Mouse (Mus musculus) megakaryocyte, embryonic 14.5 days (primary cell): ENCODE measurements around the gene Kndc1. TPM values are rescaled to one million over a fixed set of nuclear protein-coding genes. Genes with fewer than 3 reads are reported as not detected.

Source experiments
- H3K27me3 ChIP-seq: replicated peaks from 2 replicates; pipeline ENCODE3; 2012; ENCODE audit warnings: inconsistent platforms
- H3K36me3 ChIP-seq: replicated peaks from 2 replicates; pipeline ENCODE3; 2012; ENCODE audit warnings: low read length, inconsistent platforms, mixed read lengths
- H3K4me1 ChIP-seq: 2 replicates; pipeline ENCODE4 v1.6.1; 2012; ENCODE audit warnings: inconsistent platforms
- H3K4me3 ChIP-seq: replicated peaks from 2 replicates; pipeline ENCODE3; 2012; ENCODE audit warnings: moderate library complexity, mild to moderate bottlenecking, inconsistent platforms
- H3K9me3 ChIP-seq: 2 replicates; pipeline ENCODE4 v1.6.1; 2012; ENCODE audit warnings: inconsistent platforms
- FLI1 ChIP-seq: IDR thresholded peaks from 2 replicates; pipeline ENCODE4 v1.6.1; 2012; ENCODE audit warnings: low read length, inconsistent platforms, mixed read lengths
- GATA1 ChIP-seq: IDR thresholded peaks from 3 replicates; pipeline ENCODE4 v1.6.1; 2012; ENCODE audit warnings: mixed read lengths, low read length, inconsistent platforms, borderline replicate concordance
- polyA plus RNA-seq: library from polyadenylated mRNA; stranded (reverse); fragments of >175 nt; gene quantifications from 2 replicates; pipeline ENCODE4 v1.2.3, GENCODE M21; 2012; ENCODE audit warnings: low replicate concordance; ENCODE audit not compliant: insufficient read depth

Kndc1 gene
- polyA plus RNA-seq, 1 experiment: not detected

DNA sequence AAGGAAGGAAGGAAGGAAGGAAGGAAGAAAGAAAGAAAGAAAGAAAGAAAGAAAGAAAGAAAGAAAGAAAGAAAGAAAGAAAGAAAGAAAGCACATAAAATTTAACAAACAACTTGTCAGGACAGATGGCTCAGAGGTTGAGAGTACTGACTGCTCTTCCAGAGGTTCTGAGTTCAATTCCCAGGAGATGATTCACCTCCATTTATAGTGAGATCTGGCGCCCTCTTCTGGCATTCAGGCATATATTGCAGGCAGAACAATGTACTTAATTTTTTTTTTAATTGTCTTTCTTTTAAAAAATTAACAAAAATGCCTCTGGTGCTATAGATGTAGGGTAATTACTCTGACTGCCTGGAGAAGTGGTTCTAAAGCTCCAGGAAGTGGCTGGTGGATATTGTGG lies 21.8 kb downstream of the Kndc1 start:
- TF ChIP-seq GATA1: no peak
- TF ChIP-seq FLI1: no peak
- peaks cover 89% of the 10 kb centered on the region for H3K27me3 ChIP-seq
- H3K36me3 ChIP-seq: no peaks in the 10 kb centered on the region
- peaks cover 14% of the 10 kb centered on the region for H3K4me1 ChIP-seq
- H3K9me3 ChIP-seq: no peaks in the 10 kb centered on the region
- H3K4me3 ChIP-seq: no peak overlapping the region

DNA sequence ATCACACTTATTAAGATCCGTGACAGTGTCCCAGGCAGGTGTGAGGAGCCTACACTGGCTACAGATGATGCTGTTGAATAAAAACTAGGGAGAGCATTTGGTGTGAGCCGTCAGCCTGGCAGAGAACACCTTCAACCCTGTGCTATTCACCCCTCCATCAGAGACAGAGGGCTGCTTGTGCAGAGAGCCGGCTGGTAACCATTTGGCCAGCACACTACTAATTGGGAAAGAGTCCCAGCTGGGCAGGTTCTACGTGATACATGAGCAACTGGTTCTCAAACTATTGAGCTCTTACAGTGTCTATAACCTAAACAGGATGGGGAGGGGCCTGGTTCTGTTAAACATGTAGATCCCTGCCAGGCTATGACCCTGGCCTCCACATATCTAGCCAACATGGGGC lies 23.8 kb downstream of the Kndc1 start:
- H3K4me3 ChIP-seq: no peak overlapping the region
- H3K9me3 ChIP-seq: no peaks in the 10 kb centered on the region
- no peak for TF ChIP-seq FLI1
- no peaks in the 10 kb centered on the region for H3K36me3 ChIP-seq
- peaks cover 19% of the 10 kb centered on the region for H3K4me1 ChIP-seq
- H3K27me3 ChIP-seq: peaks cover 84% of the 10 kb centered on the region

DNA sequence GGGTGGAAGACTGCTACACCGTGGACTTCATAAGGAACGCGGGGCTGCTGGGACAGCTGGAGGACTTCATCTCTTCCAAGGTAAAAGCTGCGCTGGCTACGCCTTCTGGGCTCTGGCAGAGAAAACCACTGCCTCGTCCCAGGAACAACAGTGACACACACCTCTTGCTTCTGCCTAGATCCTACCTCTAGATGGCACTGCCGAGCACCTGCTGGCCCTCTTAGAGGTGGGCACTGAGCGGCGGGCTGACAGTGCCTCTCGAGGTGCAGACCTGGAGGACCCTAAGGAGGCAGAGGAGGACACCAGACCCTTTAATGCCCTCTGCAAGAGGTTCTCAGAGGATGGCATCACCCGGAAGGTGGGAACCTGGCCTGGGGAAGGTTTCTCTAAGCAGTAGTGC lies 36.2 kb downstream of the Kndc1 start:
- Histone ChIP-seq H3K4me1 (no peaks in the 10 kb centered on the region; the same call in 1 of the 2 replicates), H3K36me3 (no peaks in the 10 kb centered on the region)
- no peak for TF ChIP-seq FLI1
- no peak for TF ChIP-seq GATA1

DNA sequence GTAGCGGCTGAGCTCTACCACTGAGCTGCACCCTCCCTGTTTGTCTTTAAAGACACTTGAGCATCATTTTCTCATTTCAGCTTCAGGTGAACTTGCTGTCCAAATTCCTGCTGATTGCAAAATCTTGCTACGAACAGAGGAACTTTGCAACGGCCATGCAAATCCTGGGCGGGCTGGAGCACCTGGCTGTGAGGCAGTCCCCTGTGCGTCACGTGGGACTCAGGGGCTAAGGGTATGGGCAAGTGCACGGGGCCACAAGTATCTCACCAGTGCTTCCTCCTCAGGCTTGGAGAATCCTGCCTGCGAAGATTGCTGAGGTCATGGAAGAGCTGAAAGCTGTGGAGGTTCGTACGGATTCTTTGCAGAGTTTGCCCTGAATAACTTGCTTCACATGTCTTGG lies 42.2 kb downstream of the Kndc1 start:
- no peaks in the 10 kb centered on the region for H3K36me3 ChIP-seq
- H3K4me3 ChIP-seq: no peak overlapping the region
- no peak for TF ChIP-seq FLI1
- no peak for TF ChIP-seq GATA1
- no peaks in the 10 kb centered on the region for H3K9me3 ChIP-seq
- H3K4me1 ChIP-seq: no peaks in the 10 kb centered on the region; the same call in 1 of the 2 replicates
- peaks cover 88% of the 10 kb centered on the region for H3K27me3 ChIP-seq

More for the DNA sequence above, 36.2 kb downstream of the Kndc1 start:
- Histone ChIP-seq H3K4me3 (no peak overlapping the region), H3K27me3 (peaks cover 83% of the 10 kb centered on the region), H3K9me3 (no peaks in the 10 kb centered on the region)

DNA sequence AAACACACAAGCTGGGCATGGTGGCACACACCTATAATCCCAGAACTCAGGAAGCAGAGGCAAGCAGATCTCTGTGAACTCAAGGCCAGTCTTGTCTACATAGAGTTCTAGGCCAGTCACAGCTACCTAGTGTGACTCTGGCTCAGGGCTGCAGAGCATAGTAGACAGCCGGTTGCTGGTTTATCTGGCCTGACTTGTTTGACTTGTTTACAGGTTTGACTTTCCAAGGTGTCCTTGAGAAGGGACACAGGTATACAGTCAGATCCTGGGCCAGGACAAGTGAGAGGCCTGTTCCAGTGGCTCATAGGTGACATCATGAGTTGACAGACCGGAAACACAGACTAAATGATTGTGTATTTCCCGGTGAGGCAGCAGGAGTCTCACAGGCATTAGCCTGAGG lies 42.6 kb downstream of the Kndc1 start:
- no peaks in the 10 kb centered on the region; the same call in 1 of the 2 replicates for H3K4me1 ChIP-seq

DNA sequence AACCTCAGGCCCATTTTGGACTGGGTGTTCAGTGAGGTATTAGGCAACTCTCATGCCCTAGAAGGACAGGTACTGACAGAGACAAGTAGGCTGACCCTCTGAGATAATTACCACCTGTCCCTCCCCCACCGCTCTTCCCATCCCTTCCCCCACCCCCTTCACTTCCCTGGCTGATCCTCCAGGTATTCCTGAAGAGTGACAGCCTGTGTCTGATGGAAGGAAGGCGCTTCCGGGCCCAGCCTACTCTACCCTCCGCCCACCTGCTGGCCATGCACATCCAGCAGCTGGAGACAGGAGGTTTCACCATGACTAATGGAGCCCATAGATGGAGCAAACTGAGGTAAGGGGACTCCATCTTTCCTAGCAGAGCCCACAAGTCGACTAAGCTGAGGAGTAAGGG lies 43.3 kb downstream of the Kndc1 start:
- Histone ChIP-seq H3K27me3 (peaks cover 88% of the 10 kb centered on the region), H3K36me3 (no peaks in the 10 kb centered on the region), H3K4me3 (no peak overlapping the region), H3K4me1 (no peaks in the 10 kb centered on the region; the same call in 1 of the 2 replicates), H3K9me3 (no peaks in the 10 kb centered on the region)
- no peak for TF ChIP-seq FLI1
- no peak for TF ChIP-seq GATA1

More for the DNA sequence above, 42.6 kb downstream of the Kndc1 start:
- Histone ChIP-seq H3K4me3 (no peak overlapping the region), H3K36me3 (no peaks in the 10 kb centered on the region), H3K27me3 (peaks cover 88% of the 10 kb centered on the region), H3K9me3 (no peaks in the 10 kb centered on the region)
- TF ChIP-seq FLI1: no peak
- no peak for TF ChIP-seq GATA1

DNA sequence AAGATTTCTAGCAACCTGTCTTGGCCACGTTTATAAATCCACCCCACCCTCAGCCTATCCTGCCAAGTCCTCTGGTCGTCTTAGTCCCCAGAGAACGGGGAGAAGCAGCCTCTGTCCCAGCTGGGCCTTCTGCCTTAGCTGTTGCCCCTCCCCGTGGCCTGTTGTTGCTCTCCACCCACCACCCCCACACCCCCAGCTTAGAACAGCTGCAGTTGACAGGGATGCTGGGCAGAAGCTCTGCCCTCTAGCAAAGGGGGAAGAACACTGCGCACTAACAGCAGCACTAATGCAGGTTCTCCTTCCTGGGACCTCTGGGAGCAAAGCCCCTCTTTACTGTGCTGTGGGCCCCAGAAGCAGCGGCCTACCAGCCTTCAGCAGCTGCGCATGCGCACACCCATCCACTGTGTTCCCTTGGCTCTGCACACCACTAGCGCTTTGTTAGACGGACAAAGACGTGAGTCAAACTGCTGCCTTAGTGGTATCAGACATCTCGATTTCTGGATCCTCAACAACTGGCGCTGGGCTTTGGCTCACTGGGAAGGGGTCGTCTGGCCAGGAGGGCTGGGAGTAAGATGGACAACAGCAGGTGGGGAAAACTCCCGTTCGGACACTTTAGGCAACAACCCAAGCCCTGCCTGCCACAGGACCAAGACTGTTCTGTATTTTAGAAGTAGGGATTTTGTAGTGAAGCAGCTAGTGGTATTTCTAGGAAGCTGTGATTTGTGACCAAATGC lies 46.1 kb downstream of the Kndc1 start:
- H3K4me1 ChIP-seq: peaks cover 13% of the 10 kb centered on the region
- no peak overlapping the region for H3K4me3 ChIP-seq
- H3K9me3 ChIP-seq: peaks cover 3% of the 10 kb centered on the region; the same call in 1 of the 2 replicates
- H3K36me3 ChIP-seq: no peaks in the 10 kb centered on the region
- TF ChIP-seq GATA1 (no peak), FLI1 (no peak)
- H3K27me3 ChIP-seq: peaks cover 93% of the 10 kb centered on the region

DNA sequence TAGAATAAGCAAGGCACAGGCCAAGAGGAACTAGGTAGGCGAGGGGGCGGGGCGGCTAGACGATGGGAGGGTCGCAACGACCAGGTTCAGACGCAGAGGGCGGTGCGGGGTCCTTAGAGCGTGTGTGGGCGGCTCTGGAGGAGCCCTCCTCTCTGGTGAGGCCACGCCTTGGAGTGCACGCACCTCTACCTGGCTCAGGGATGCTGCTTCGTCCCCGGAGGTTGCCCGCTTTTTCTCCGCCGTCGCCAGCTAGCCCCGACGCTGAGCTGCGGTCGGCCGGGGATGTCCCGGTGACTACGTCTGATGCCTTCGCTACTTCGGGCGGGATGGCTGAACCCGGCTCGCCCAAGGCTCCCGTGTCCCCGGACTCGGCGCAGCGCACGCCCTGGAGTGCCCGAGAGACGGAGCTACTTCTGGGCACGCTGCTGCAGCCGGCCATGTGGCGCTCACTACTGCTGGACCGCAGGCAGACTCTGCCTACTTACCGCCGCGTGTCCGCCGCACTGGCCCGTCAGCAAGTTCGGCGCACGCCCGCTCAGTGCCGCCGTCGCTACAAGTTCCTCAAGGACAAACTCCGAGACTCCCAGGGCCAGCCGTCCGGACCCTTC lies 49.3 kb downstream of the Kndc1 start, which contains the start of gene Utf1:
TSS of gene Utf1 (plus strand) at position 116 of the 608 bp plus-strand sequence.
- Histone ChIP-seq H3K9me3 (peaks cover 3% of the 10 kb centered on the region; the same call in 1 of the 2 replicates), H3K27me3 (peaks cover 91% of the 10 kb centered on the region), H3K36me3 (no peaks in the 10 kb centered on the region), H3K4me1 (peaks cover 13% of the 10 kb centered on the region), H3K4me3 (peak within 1 kb of the TSS; percentile 81)
- no peak for TF ChIP-seq FLI1
- TF ChIP-seq GATA1: no peak

DNA sequence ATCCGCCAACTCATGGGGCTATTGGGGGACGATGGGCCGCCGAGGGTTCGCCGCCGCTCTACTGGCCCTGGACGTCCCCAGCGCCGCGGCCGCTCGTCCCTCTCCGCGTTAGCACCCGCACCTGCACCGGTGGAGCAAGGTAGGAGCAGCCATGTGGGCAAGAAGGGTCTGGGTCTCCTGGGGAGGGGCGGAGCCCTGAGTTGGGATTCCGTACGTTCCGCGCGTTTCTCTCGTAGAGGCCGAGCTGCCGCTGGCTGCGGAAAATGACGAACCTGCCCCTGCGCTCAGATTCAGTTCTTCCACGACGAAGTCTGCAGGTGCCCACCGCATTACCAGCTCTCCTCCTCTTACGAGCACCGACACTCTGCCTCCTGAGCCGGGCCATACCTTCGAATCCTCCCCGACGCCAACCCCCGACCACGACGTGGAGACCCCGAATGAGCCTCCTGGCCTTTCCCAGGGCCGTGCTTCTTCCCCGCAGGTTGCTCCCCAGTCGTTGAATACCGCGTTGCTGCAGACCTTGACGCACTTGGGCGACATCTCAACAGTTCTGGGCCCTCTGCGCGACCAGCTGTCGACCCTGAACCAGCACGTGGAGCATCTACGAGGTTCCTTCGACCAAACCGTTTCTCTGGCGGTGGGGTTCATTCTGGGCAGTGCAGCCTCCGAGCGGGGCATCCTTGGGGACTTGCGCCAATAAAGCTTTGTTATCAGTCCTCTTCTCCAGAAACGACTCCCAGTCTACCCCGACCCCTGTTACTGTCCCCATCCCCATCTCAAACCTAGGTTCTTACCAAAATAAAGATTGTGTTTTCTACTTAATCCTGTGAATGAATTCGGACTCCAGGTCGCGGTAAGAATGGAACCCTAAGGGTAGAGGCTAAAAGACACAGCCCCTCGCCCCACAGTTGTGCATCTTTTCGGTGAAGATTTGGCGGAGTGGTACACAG lies 50.1 kb downstream of the Kndc1 start:
- no peaks in the 10 kb centered on the region for H3K36me3 ChIP-seq
- H3K4me1 ChIP-seq: peaks cover 13% of the 10 kb centered on the region
- H3K27me3 ChIP-seq: peaks cover 93% of the 10 kb centered on the region
- H3K9me3 ChIP-seq: peaks cover 3% of the 10 kb centered on the region; the same call in 1 of the 2 replicates
- H3K4me3 ChIP-seq: peak overlapping the region; percentile 81
- TF ChIP-seq GATA1: no peak
- TF ChIP-seq FLI1: no peak
